Mouse (Mus musculus): ENCODE data around the gene Coq3.

GRCm38 (mm10) chr4:21957570-21958321 lies 78.3 kb downstream of the Coq3 start:
- TF ChIP-seq EP300 (optimal IDR thresholded peaks at IDR 0.05): no peak
- peak; percentile 84 for TF ChIP-seq CTCF (IDR thresholded peaks at IDR 0.05; ENCODE audit: low read depth)

Data from stomach, postnatal 0 days (tissue).